Mouse (Mus musculus) layer of hippocampus, postnatal 36 days (tissue): ENCODE results near the gene Abcf3. TPM values are rescaled to one million over a fixed set of nuclear protein-coding genes. Genes with fewer than 3 reads are reported as not detected.
A peak's percentile ranks its signal among the peaks of the same experiment; 100 is the strongest.

Experiments
- DNase-seq, 2 experiments: peaks; one replicate each; pipeline ENCODE4 v3.0.0; 2022
- total RNA-seq, 2 experiments: library from RNA; stranded (reverse); gene quantifications; 2 replicates each; pipeline ENCODE4 v1.2.3; 2021

Abcf3 gene
- 100 to 1,000 TPM; 104 to 113 TPM for total RNA-seq

- DNase-seq: peak; percentile 97 to 98
These were observed at the start of gene Abcf3 for GRCm38 (mm10) chr16:20548096-20548948. Abcf3 (plus strand) TSS chr16:20548577.

GRCm38 (mm10) chr16:20498677-20499475, 49.5 kb upstream of the Abcf3 start, which contains the start of gene Eif2b5:
Eif2b5 (plus strand) TSS chr16:20498817.
- DNase-seq: peak; percentile 94 to 95

DNA sequence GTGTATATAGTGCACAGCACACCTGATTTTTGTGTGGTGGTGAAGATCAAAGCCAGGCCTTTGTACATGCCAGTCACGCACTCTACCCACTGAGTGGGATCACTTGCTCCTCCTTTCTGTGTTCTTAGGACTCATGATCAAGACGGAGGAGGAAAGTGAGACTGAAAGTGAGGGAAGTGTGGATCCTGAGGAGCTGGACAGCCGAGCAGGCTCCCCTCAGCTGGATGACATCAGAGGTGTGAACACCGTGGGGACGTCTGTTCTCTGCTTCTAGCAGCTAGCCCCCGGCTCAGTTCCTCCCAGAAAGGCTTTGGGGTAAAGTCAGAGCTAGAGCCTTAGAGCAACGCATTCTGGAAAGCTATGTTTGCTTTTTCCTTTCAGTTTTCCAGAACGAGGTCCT, 42.4 kb upstream of the Abcf3 start:
- DNase-seq: no peak

- no peak for DNase-seq
These were observed 39.0 kb upstream of the Abcf3 start for GRCm38 (mm10) chr16:20509349-20509748.

- DNase-seq: no peak
These were observed 37.0 kb upstream of the Abcf3 start for GRCm38 (mm10) chr16:20511277-20511847.

- no peak for DNase-seq
These were observed 32.3 kb upstream of the Abcf3 start for GRCm38 (mm10) chr16:20516032-20516431.

DNA sequence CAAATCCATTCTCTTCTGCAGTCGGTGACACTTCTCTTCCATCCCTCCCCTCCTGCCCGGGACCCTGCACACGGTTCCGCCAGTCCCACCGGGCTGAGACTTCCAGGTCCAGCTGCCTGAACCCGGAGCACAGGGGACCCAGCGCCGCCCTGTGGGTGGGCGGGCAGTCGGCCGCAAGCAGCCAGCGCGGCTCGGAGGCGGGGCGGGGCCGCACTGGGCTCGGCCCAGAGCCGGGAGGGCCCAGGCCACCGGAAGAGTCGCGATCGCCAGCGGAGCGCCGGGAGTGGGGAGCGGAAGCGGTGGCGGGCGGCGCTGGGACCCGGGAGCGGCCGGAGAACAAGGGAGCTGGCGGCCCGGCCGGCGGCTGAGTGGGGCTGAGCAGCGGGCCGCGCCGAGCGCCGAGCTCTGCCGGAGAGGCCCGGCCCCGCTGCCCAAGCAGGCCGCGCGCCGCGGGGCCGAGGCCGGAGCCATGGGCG, 31.6 kb upstream of the Abcf3 start, which contains the start of gene Dvl3:
Gene Dvl3, plus strand, starts transcription at position 257 of the 476 bp plus-strand sequence.
- peak; percentile 87 to 90 for DNase-seq

DNA sequence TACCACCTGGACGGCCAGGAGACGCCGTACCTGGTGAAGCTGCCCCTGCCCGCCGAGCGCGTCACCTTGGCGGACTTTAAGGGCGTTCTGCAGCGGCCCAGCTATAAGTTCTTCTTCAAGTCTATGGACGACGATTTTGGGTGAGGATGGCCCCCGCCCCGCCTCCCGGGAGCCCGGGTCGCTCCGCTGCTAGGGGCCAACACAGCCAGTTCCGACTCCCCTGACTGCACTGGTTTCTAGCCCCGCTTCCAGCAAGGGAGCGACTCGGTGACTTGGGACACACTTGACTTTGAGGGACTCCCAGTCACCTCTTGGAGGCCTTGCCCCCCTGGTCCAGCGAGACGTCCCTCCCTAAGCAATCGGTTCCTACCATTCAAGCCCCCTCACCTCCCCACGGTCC, 31.2 kb upstream of the Abcf3 start:
- no peak for DNase-seq

GRCm38 (mm10) chr16:20517701-20518374, 30.5 kb upstream of the Abcf3 start:
- DNase-seq: no peak

DNA sequence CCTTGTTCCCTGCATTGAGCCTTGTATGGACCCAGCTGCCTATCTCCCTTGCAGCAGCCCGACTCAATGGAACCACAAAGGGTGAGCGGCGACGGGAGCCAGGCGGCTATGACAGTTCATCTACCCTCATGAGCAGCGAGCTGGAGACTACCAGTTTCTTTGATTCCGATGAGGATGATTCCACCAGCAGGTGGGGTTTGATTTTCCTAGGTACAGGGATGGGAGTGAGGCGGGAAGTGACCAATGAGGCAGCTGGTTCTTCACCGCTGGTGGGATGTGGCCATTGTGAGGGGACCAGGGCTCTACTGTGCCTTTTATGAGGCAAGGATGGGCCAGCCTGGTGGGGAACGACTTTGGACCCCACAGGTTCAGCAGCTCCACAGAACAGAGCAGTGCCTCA, 24.5 kb upstream of the Abcf3 start:
- DNase-seq: no peak

- no peak for DNase-seq
These were observed 19.6 kb upstream of the Abcf3 start for GRCm38 (mm10) chr16:20528779-20529178.

- no peak for DNase-seq
These were observed 19.0 kb upstream of the Abcf3 start for GRCm38 (mm10) chr16:20529375-20529774.

- no peak for DNase-seq
These were observed 17.4 kb upstream of the Abcf3 start for GRCm38 (mm10) chr16:20530941-20531340.

DNA sequence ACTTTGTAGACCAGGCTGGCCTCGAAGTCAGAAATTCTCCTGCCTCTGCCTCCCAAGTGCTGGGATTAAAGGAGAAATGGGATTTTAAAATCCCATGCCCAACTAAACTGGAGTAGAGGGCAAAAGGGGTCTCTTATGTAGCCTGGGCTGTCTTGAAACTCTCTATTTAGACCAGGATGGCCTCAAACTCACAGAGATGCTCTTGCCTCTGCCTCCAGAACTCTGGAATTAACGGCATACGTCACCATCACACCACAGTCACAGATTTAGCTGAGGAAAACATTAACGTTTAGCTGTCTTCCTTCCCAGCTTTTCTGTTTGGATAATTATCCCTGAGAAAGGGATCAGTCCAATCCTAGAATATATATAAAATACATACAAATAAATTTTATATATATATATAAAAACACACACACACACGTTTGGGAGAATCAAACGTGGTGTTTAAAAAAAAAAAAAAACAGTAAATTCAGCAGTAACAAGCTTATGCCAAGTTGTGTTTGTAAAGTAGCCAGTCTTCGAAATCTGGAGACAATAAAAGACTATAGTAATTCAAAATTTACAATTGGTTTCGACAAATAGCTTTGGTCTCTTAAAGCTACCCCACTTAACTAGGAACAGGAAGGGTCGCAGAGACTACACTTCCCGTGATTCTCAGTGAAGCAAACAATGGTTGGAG, 13.6 kb upstream of the Abcf3 start:
- no peak for DNase-seq

DNA sequence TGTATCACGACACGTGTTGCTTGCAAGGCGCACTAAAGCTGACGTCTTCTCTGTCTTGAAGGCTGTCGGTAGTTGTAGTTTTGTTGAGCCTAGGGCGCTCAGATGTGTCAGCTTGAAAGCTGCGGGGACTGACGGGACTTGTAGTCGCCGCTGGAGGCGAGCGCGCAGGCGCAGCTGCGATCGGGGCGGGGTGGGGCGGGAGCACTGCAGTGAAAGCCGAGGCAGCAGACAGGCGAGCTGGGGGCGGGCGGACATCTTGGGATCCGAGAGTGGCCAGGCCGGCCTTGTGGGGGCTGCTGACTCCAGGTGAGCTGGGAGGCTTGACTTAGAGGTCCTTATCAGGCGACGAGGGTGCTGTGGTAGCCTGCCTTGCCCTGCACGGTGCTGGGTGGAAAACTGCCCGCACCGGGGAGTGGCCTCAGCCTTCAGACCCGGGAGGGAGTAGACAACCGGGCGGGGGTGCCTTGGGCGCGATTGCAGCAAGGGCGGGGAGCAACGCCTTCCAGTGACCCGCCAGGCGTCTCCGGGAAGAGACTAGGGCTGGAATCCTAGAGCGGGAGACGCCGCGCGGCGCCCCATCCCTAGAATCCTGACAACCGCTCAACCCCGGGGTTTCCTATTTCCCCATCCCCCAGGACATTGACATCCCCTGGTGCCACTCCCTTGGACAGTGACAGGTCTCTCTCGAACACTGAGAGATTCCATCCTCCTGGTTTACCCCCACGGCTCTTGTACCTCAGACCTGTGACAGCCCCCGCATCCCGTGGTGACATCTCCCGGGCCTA, 12.9 kb upstream of the Abcf3 start, which contains the start of gene Ap2m1:
Gene Ap2m1, plus strand, starts transcription at position 183 of the 785 bp plus-strand sequence.
- DNase-seq: peak; percentile 92 to 93

GRCm38 (mm10) chr16:20536081-20536665, 12.2 kb upstream of the Abcf3 start:
- no peak for DNase-seq

GRCm38 (mm10) chr16:20537071-20537471, 11.3 kb upstream of the Abcf3 start:
- DNase-seq: peak in 1 of 2 experiments; percentile 14

- DNase-seq: no peak
These were observed 10.6 kb upstream of the Abcf3 start for GRCm38 (mm10) chr16:20537601-20538320.

- DNase-seq: no peak
These were observed 8.7 kb upstream of the Abcf3 start for GRCm38 (mm10) chr16:20539649-20540048.

- no peak for DNase-seq
These were observed 7.9 kb upstream of the Abcf3 start for GRCm38 (mm10) chr16:20540438-20540837.
